Mouse (Mus musculus): ENCODE data around the gene Tenm4. TPM values are rescaled to one million over a fixed set of nuclear protein-coding genes. Genes with fewer than 3 reads are reported as not detected.

Tenm4 gene
- total and polyA plus RNA-seq, 2 experiments = 0.09 to 0.11 TPM

- no peak overlapping the region for H3K4me3 ChIP-seq (ENCODE audit: insufficient read depth, low read depth, low read length)
- no peaks in the 10 kb centered on the region for H3K36me3 ChIP-seq (ENCODE audit: control insufficient read depth, insufficient read depth, low read length)
- H3K27ac ChIP-seq (replicated peaks; ENCODE audit: insufficient read depth, low read depth, low read length) = no peak overlapping the region
- H3K27me3 ChIP-seq (ENCODE audit: control insufficient read depth, insufficient read depth, low read length) = peaks cover 8% of the 10 kb centered on the region
- H3K4me1 ChIP-seq (ENCODE audit: control insufficient read depth, insufficient read depth, low read length) = no peaks in the 10 kb centered on the region
- H3K9ac ChIP-seq (ENCODE audit: low read depth, low read length) = no peak overlapping the region
- no peak for DNase-seq (ENCODE audit: extremely low read depth, low read depth, low spot score)
- TF ChIP-seq CTCF (IDR thresholded peaks at IDR 0.05; ENCODE audit: low read depth, low read length) = no peak
- no peak for TF ChIP-seq POLR2A (IDR thresholded peaks at IDR 0.05; ENCODE audit: extremely low read depth, insufficient read depth, low read length)
- 67% methylated on average over 3 of the region's 3 CpGs for WGBS
- no peaks in the 10 kb centered on the region for H3K79me2 ChIP-seq (ENCODE audit: control insufficient read depth, insufficient read depth, low read length)
Observed at GRCm38 (mm10) chr7:96207071-96207470, 36.0 kb downstream of the Tenm4 start.

DNA sequence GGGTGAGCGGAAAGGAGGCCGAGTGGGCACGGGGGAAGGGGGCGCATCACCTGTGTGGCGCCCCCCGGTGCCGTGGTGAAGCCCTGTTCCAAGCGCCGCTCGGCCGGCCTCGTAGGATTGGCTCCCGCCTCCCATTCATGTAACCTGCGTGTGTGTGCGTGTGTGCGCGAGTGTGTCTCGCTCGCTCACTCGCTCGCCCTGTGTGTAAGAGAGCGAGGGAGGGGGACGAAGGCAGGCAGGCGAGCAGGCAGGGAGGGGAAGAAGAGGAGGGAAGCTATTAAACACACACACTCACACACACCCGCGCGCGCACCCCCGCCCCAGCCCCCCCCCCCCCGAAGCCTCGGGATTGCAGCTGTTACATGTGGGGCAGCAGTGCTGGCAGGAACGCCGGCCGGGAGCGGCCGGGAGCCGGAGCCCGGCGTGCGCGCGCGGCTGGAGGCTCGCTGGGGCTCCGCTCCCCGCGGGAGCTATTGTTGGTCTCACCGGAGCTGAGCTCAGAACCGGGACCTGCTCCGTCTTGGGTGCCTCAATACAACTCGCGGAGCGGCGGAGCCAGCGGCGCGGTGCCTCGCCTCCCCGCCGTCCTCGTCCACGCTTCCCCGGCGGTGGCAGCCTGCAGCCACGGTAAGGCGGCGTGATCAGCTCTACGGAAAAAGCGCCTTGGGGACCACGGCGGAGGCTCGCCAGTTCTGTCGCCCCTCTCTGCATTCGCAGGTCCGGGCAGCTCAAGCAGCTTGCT, 38.9 kb downstream of the Tenm4 start:
- peaks cover 19% of the 10 kb centered on the region for H3K27me3 ChIP-seq (ENCODE audit: control insufficient read depth, insufficient read depth, low read length)
- no peak overlapping the region for H3K4me3 ChIP-seq (ENCODE audit: insufficient read depth, low read depth, low read length)
- no peaks in the 10 kb centered on the region for H3K4me1 ChIP-seq (ENCODE audit: control insufficient read depth, insufficient read depth, low read length)
- TF ChIP-seq POLR2A (IDR thresholded peaks at IDR 0.05; ENCODE audit: extremely low read depth, insufficient read depth, low read length) = no peak
- TF ChIP-seq CTCF (IDR thresholded peaks at IDR 0.05; ENCODE audit: low read depth, low read length) = no peak
- no peak overlapping the region for H3K9ac ChIP-seq (ENCODE audit: low read depth, low read length)
- no peaks in the 10 kb centered on the region for H3K79me2 ChIP-seq (ENCODE audit: control insufficient read depth, insufficient read depth, low read length)
- H3K36me3 ChIP-seq (ENCODE audit: control insufficient read depth, insufficient read depth, low read length) = no peaks in the 10 kb centered on the region
- WGBS = 4% methylated on average over 75 of the region's 75 CpGs
- H3K27ac ChIP-seq (replicated peaks; ENCODE audit: insufficient read depth, low read depth, low read length) = no peak overlapping the region
- DNase-seq (ENCODE audit: extremely low read depth, low read depth, low spot score) = no peak

- Histone ChIP-seq H3K4me1 (ENCODE audit: control insufficient read depth, insufficient read depth, low read length) (no peaks in the 10 kb centered on the region), H3K36me3 (ENCODE audit: control insufficient read depth, insufficient read depth, low read length) (no peaks in the 10 kb centered on the region), H3K4me3 (ENCODE audit: insufficient read depth, low read depth, low read length) (no peak overlapping the region), H3K9ac (ENCODE audit: low read depth, low read length) (no peak overlapping the region), H3K27me3 (ENCODE audit: control insufficient read depth, insufficient read depth, low read length) (peaks cover 19% of the 10 kb centered on the region), H3K27ac (replicated peaks; ENCODE audit: insufficient read depth, low read depth, low read length) (no peak overlapping the region), H3K79me2 (ENCODE audit: control insufficient read depth, insufficient read depth, low read length) (no peaks in the 10 kb centered on the region)
- WGBS = 2% methylated on average over 62 of the region's 62 CpGs
- no peak for DNase-seq (ENCODE audit: extremely low read depth, low read depth, low spot score)
- TF ChIP-seq CTCF (IDR thresholded peaks at IDR 0.05; ENCODE audit: low read depth, low read length) = no peak
- no peak for TF ChIP-seq POLR2A (IDR thresholded peaks at IDR 0.05; ENCODE audit: extremely low read depth, insufficient read depth, low read length)
Observed at GRCm38 (mm10) chr7:96210525-96211369, 39.7 kb downstream of the Tenm4 start.

DNA sequence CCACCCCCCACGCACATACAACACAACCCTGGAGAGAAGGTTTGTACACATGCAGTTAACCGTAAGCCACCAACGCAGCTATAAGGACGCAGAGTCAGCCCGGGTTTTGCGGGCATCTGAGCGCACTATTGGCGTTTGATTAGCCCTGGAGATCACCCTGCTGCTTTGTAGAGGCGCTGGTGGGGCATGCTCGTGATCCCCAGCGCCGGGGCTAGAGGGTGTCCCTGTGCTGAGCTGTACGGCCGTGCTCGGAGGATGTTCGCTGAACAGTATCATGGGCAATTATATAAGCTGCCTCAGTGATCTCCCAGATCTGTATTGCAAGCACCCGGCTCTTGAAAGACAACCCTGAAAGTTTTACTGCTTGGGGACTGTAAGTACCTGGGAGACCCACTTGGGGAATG, 40.6 kb downstream of the Tenm4 start:
- Histone ChIP-seq H3K27ac (replicated peaks; ENCODE audit: insufficient read depth, low read depth, low read length) (no peak overlapping the region), H3K27me3 (ENCODE audit: control insufficient read depth, insufficient read depth, low read length) (peaks cover 22% of the 10 kb centered on the region), H3K4me1 (ENCODE audit: control insufficient read depth, insufficient read depth, low read length) (no peaks in the 10 kb centered on the region), H3K36me3 (ENCODE audit: control insufficient read depth, insufficient read depth, low read length) (no peaks in the 10 kb centered on the region), H3K9ac (ENCODE audit: low read depth, low read length) (no peak overlapping the region), H3K79me2 (ENCODE audit: control insufficient read depth, insufficient read depth, low read length) (no peaks in the 10 kb centered on the region), H3K4me3 (ENCODE audit: insufficient read depth, low read depth, low read length) (no peak overlapping the region)
- DNase-seq (ENCODE audit: extremely low read depth, low read depth, low spot score) = no peak
- TF ChIP-seq CTCF (IDR thresholded peaks at IDR 0.05; ENCODE audit: low read depth, low read length) = no peak
- no peak for TF ChIP-seq POLR2A (IDR thresholded peaks at IDR 0.05; ENCODE audit: extremely low read depth, insufficient read depth, low read length)
- WGBS = 1% methylated on average over 17 of the region's 17 CpGs

DNA sequence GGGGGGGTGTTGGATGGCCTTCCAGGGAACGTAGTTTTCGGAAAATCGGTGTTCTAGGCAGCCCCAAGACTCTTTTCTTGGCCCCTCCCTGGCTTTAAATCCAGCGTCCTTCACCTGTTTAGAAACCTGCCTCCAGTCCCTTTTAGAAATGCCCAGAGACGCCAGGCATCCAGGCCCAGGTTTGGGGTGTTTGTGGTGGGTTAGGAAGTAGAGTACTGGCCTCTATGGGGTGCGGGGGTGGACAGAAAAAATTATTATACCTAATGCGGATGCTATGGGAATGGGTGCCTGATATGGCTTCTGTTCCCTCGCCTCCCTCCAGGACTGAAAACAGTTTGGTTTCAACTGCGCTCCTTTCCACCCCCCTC, 41.2 kb downstream of the Tenm4 start:
- no peak overlapping the region for H3K27ac ChIP-seq (replicated peaks; ENCODE audit: insufficient read depth, low read depth, low read length)
- DNase-seq (ENCODE audit: extremely low read depth, low read depth, low spot score) = no peak
- no peaks in the 10 kb centered on the region for H3K4me1 ChIP-seq (ENCODE audit: control insufficient read depth, insufficient read depth, low read length)
- no peak for TF ChIP-seq POLR2A (IDR thresholded peaks at IDR 0.05; ENCODE audit: extremely low read depth, insufficient read depth, low read length)
- H3K27me3 ChIP-seq (ENCODE audit: control insufficient read depth, insufficient read depth, low read length) = peaks cover 24% of the 10 kb centered on the region
- no peak overlapping the region for H3K9ac ChIP-seq (ENCODE audit: low read depth, low read length)
- 4% methylated on average over 9 of the region's 9 CpGs for WGBS
- no peaks in the 10 kb centered on the region for H3K79me2 ChIP-seq (ENCODE audit: control insufficient read depth, insufficient read depth, low read length)
- H3K4me3 ChIP-seq (ENCODE audit: insufficient read depth, low read depth, low read length) = no peak overlapping the region
- no peaks in the 10 kb centered on the region for H3K36me3 ChIP-seq (ENCODE audit: control insufficient read depth, insufficient read depth, low read length)

All from liver, adult 2 months (tissue).